Mouse (Mus musculus) hindbrain, embryonic 14.5 days (tissue): ENCODE data around the gene Mast2. TPM values are rescaled to one million over a fixed set of nuclear protein-coding genes. Genes with fewer than 3 reads are reported as not detected.

Experiments used
- ATAC-seq: fragments of 200-750 bp; cut with Nextera tagmentation; 2 replicates; pipeline ENCODE4 v1.8.0; 2017; ENCODE audit warnings: moderate number of reproducible peaks, mild to moderate bottlenecking, moderate TSS enrichment, moderate library complexity; ENCODE audit not compliant: low FRiP score
- DNase-seq: peaks from one replicate; pipeline ENCODE4 v3.0.0-alpha.2; 2015; ENCODE audit warnings: low spot score
- H3K27ac ChIP-seq: fragments of 300-500 bp; sonication (generic); 2 replicates; pipeline ENCODE4 v1.5.1; 2014; ENCODE audit warnings: mild to moderate bottlenecking, moderate library complexity
- H3K27me3 ChIP-seq: fragments of 300-500 bp; sonication (generic); 2 replicates; pipeline ENCODE4 v1.6.1; 2014; ENCODE audit warnings: mild to moderate bottlenecking, low read length, mixed read lengths; ENCODE audit not compliant: control insufficient read depth, insufficient read depth
- H3K36me3 ChIP-seq: fragments of 300-500 bp; sonication (generic); replicated peaks from 2 replicates; pipeline ENCODE4 v1.6.1; 2014; ENCODE audit not compliant: control insufficient read depth, insufficient read depth
- H3K4me1 ChIP-seq: fragments of 300-500 bp; sonication (generic); replicated peaks from 2 replicates; pipeline ENCODE4 v1.6.1; 2014; ENCODE audit warnings: antibody characterized with exemption, low read length, mixed read lengths; ENCODE audit not compliant: control insufficient read depth, insufficient read depth
- H3K4me2 ChIP-seq: fragments of 300-500 bp; sonication (generic); replicated peaks from 2 replicates; pipeline ENCODE4 v1.6.1; 2014; ENCODE audit warnings: mild to moderate bottlenecking, moderate library complexity
- H3K4me3 ChIP-seq: fragments of 300-500 bp; sonication (generic); replicated peaks from 2 replicates; pipeline ENCODE4 v1.5.1; 2014; ENCODE audit warnings: mild to moderate bottlenecking, low read length
- H3K9ac ChIP-seq: fragments of 300-500 bp; sonication (generic); 2 replicates; pipeline ENCODE4 v1.6.1; 2014
- H3K9me3 ChIP-seq: fragments of 300-500 bp; sonication (generic); 2 replicates; pipeline ENCODE4 v1.6.1; 2016; ENCODE audit warnings: low read length; ENCODE audit not compliant: control insufficient read depth
- WGBS: fragments of 180-500 bp; shearing (Covaris S2); extraction: QIAGEN DNeasy Blood & Tissue Kit; methylation state at CpG from one replicate; pipeline ENCODE4 v1.1.7; 2014; 5-methylcytosine and 5-hydroxymethylcytosine counted together
- polyA plus RNA-seq: library from polyadenylated mRNA; unstranded; fragments of >200 nt; fragmentation: Nextera tagmentation; extraction: Ambion mirVana; gene quantifications from 2 replicates; pipeline ENCODE4 v1.2.1, GENCODE M21; 2014

The Mast2 gene
- polyA plus RNA-seq, 1 experiment from 2014 or later = 60.0 TPM

GRCm38 (mm10) chr4:116481322-116481721 lies 17.3 kb upstream of the Mast2 start:
- Histone ChIP-seq H3K27me3 (no peaks in the 10 kb centered on the region), H3K4me1 (no peaks in the 10 kb centered on the region), H3K36me3 (no peaks in the 10 kb centered on the region), H3K9me3 (no peaks in the 10 kb centered on the region), H3K9ac (no peak overlapping the region), H3K4me3 (no peak overlapping the region), H3K27ac (no peak overlapping the region), H3K4me2 (no peak overlapping the region)
- 81% methylated on average over 2 of the region's 2 CpGs for WGBS
- ATAC-seq (no peak), DNase-seq (no peak)

GRCm38 (mm10) chr4:116463231-116464125 lies 505 bp downstream of the Mast2 start:
- peak overlapping the region; percentile 82 for H3K4me2 ChIP-seq
- H3K36me3 ChIP-seq = no peaks in the 10 kb centered on the region
- H3K9ac ChIP-seq = peak overlapping the region; percentile 93
- no peak for DNase-seq
- peak overlapping the region; percentile 95 for H3K4me3 ChIP-seq
- no peaks in the 10 kb centered on the region for H3K27me3 ChIP-seq
- ATAC-seq = peak; percentile 77
- no peaks in the 10 kb centered on the region for H3K9me3 ChIP-seq
- peaks cover 20% of the 10 kb centered on the region for H3K4me1 ChIP-seq
- 1% methylated on average over 59 of the region's 74 CpGs for WGBS
- peak overlapping the region; percentile 90 for H3K27ac ChIP-seq

GRCm38 (mm10) chr4:116461943-116462342 lies 2.0 kb downstream of the Mast2 start:
- H3K4me3 ChIP-seq = 0 out of 2 replicates have a peak overlapping the region, but pooled peaks have one; percentile 95
- peaks cover 20% of the 10 kb centered on the region for H3K4me1 ChIP-seq
- peak overlapping the region; percentile 82 for H3K4me2 ChIP-seq
- H3K9me3 ChIP-seq = no peaks in the 10 kb centered on the region
- H3K36me3 ChIP-seq = no peaks in the 10 kb centered on the region
- no peak overlapping the region for H3K27ac ChIP-seq
- no peaks in the 10 kb centered on the region for H3K27me3 ChIP-seq
- ATAC-seq = no peak
- no peak for DNase-seq
- WGBS = 95% methylated on average over 3 of the region's 3 CpGs
- peak overlapping the region; percentile 93 for H3K9ac ChIP-seq

GRCm38 (mm10) chr4:116451553-116451952 lies 12.4 kb downstream of the Mast2 start:
- H3K27me3 ChIP-seq = no peaks in the 10 kb centered on the region
- H3K4me1 ChIP-seq = no peaks in the 10 kb centered on the region
- ATAC-seq (no peak), DNase-seq (no peak)
- no peak overlapping the region for H3K27ac ChIP-seq
- H3K9me3 ChIP-seq = no peaks in the 10 kb centered on the region
- no peak overlapping the region for H3K9ac ChIP-seq
- H3K4me2 ChIP-seq = no peak overlapping the region
- H3K36me3 ChIP-seq = no peaks in the 10 kb centered on the region
- no peak overlapping the region for H3K4me3 ChIP-seq

GRCm38 (mm10) chr4:116449951-116450350 lies 14.0 kb downstream of the Mast2 start:
- Histone ChIP-seq H3K9me3 (no peaks in the 10 kb centered on the region), H3K4me3 (no peak overlapping the region), H3K36me3 (no peaks in the 10 kb centered on the region), H3K4me1 (no peaks in the 10 kb centered on the region), H3K27ac (no peak overlapping the region), H3K4me2 (no peak overlapping the region), H3K27me3 (no peaks in the 10 kb centered on the region), H3K9ac (no peak overlapping the region)
- ATAC-seq (no peak), DNase-seq (no peak)

- no peak overlapping the region for H3K4me2 ChIP-seq
- no peak overlapping the region for H3K9ac ChIP-seq
- H3K36me3 ChIP-seq = no peaks in the 10 kb centered on the region
- H3K27ac ChIP-seq = no peak overlapping the region
- H3K4me3 ChIP-seq = no peak overlapping the region
- H3K27me3 ChIP-seq = no peaks in the 10 kb centered on the region
- H3K4me1 ChIP-seq = no peaks in the 10 kb centered on the region
- WGBS = 51% methylated on average over 8 of the region's 8 CpGs
- DNase-seq (peak; percentile 59), ATAC-seq (no peak)
- H3K9me3 ChIP-seq = no peaks in the 10 kb centered on the region
These were observed 15.3 kb downstream of the Mast2 start for GRCm38 (mm10) chr4:116448673-116449072.

- DNase-seq (no peak), ATAC-seq (no peak)
- Histone ChIP-seq H3K36me3 (no peaks in the 10 kb centered on the region), H3K9ac (no peak overlapping the region), H3K4me2 (no peak overlapping the region), H3K4me3 (no peak overlapping the region), H3K4me1 (no peaks in the 10 kb centered on the region), H3K9me3 (no peaks in the 10 kb centered on the region), H3K27me3 (no peaks in the 10 kb centered on the region), H3K27ac (no peak overlapping the region)
- 97% methylated on average over 1 of the region's 1 CpGs for WGBS
These were observed 24.6 kb downstream of the Mast2 start for GRCm38 (mm10) chr4:116439383-116439782.

- Histone ChIP-seq H3K27me3 (no peaks in the 10 kb centered on the region), H3K4me2 (no peak overlapping the region), H3K36me3 (peaks cover 3% of the 10 kb centered on the region), H3K4me3 (no peak overlapping the region), H3K9me3 (no peaks in the 10 kb centered on the region), H3K9ac (no peak overlapping the region), H3K27ac (no peak overlapping the region), H3K4me1 (no peaks in the 10 kb centered on the region)
- no peak for DNase-seq
- no peak for ATAC-seq
These were observed 25.4 kb downstream of the Mast2 start for GRCm38 (mm10) chr4:116438561-116438960.

- Histone ChIP-seq H3K36me3 (peaks cover 10% of the 10 kb centered on the region), H3K4me1 (no peaks in the 10 kb centered on the region), H3K27me3 (no peaks in the 10 kb centered on the region), H3K9ac (no peak overlapping the region), H3K27ac (no peak overlapping the region), H3K4me3 (no peak overlapping the region), H3K4me2 (no peak overlapping the region), H3K9me3 (no peaks in the 10 kb centered on the region)
- WGBS = 97% methylated on average over 4 of the region's 4 CpGs
- no peak for DNase-seq
- ATAC-seq = no peak
These were observed 28.4 kb downstream of the Mast2 start for GRCm38 (mm10) chr4:116435626-116436025.
